Mouse (Mus musculus) heart, adult 2 months (tissue): ENCODE results near the gene Apeh.

Experiments
- CTCF ChIP-seq: fragments of 200-600 bp; IDR thresholded peaks from 2 replicates; pipeline ENCODE4 v1.8.1; 2022; ENCODE audit warnings: antibody characterized with exemption, mild to moderate bottlenecking, moderate library complexity
- EP300 ChIP-seq: fragments of 200-500 bp; IDR thresholded peaks from 2 replicates; pipeline ENCODE4 v1.6.1; 2011; ENCODE audit warnings: low read depth, low read length, control low read depth; ENCODE audit not compliant: insufficient read depth
- POLR2A ChIP-seq: fragments of 200-500 bp; IDR thresholded peaks from 2 replicates; pipeline ENCODE4 v1.6.1; 2011; ENCODE audit warnings: mild to moderate bottlenecking, low read depth, low read length, control low read depth; ENCODE audit not compliant: insufficient read depth

DNA sequence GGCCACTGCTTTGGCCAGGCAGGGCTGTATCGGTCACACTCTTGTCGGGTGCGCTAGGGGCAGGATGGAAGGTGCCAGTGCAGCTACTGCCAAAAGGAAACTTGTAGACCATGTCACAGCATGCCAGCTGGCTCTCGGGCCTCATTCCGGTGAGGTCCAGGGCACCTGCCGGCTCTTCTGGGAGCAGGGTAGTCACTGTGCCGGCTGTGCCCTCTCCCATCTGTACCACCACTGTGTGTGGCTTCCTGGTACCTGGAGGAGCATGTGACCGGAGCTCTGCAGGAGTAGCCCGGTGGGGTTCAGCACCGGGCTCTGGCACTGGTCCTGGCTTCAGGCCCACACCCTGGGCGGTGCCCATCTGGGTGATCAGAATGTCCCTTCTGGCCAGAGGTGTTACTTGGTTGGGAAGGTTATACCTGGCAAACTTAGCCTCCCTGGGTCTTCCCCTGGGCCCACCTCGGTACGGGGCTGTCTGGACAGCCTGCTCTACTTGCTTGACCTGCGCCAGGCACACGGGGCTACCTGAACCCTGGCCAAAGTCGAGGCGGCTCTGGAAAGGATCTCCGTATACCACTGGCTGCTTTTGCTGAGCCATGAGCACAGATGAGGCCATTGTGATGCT, 18.4 kb upstream of the Apeh start:
- TF ChIP-seq CTCF (no peak), POLR2A (no peak), EP300 (no peak)
